Mouse (Mus musculus) spleen, adult 2 months (tissue): ENCODE data around the gene Chst11.

Source experiments
- CTCF ChIP-seq: fragments of 200-500 bp; IDR thresholded peaks from 2 replicates; pipeline ENCODE4 v1.5.1; 2011; ENCODE audit warnings: mild to moderate bottlenecking, inconsistent platforms; ENCODE audit not compliant: insufficient read depth, insufficient read length, insufficient replicate concordance; ENCODE audit errors: extremely low read depth
- POLR2A ChIP-seq: fragments of 200-500 bp; IDR thresholded peaks from 2 replicates; pipeline ENCODE4 v1.6.1; 2011; ENCODE audit warnings: low read depth, low read length, inconsistent platforms

GRCm38 (mm10) chr10:83198692-83199091 lies 213.4 kb downstream of the Chst11 start:
- TF ChIP-seq CTCF (no peak), POLR2A (no peak)
